Comparison of ENCODE assay signal across 8 mouse cellular contexts in the genomic region with DNA sequence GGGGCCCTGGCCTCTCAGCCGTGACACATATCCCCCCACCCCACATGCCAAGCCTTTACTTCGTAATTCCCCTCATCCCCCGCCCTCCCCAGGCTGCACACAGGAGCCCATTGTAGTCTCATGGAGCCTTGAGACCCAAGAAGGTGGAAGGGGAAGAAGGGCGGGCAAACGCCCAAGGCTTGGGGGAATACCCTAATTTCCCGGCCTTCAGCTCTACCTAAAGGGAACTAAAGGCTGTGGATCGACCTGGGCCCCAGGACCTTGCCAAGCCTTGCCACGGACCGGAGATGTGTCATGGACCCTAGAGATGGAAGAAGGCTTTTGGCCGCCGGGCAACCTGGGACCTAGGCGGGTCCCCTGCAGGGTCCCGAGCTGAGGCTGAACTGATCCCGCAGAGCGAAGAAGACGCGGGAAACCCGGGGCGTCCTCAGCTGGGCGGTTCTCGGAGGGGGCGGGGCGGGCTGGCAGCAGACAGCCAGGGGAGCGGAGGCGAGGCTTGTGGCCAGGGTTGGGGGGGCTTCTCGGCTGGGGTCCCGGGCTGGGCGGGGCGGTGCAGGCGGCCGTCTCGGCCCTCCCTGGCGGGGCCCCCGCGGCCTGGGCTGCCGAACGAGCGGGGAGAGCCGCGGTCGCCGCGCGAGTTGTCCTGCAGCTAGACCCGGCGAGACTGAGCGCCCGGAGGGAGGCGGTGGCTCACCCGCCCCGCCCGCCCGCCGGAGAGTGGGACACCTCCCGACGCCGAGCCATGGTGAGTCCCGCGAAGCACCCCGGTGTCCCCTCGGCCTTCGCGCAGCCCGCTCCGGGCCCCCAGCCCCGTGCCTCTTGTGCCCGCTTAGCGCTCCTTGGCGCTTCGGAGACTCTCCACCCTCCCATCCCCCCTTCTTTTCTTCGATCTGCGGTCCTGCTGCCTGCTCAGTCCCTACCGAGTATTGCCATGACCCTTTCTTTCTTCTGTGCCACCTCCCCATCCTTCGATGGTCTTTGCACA. TPM values are rescaled to one million over a fixed set of nuclear protein-coding genes. Genes with fewer than 3 reads are reported as not detected.
DNase-seq lines count a peak whose midpoint lies in the region; ATAC-seq lines count a peak whose summit lies in the region.

A gene (plus strand): TSS at position 473 of the 985 bp plus-strand sequence.

- no peaks in the 10 kb centered on the region for H3K36me3 ChIP-seq in hindbrain, embryonic 11.5 days (ENCODE audit: control insufficient read depth, insufficient read depth, low read length)
- no peaks in the 10 kb centered on the region for H3K36me3 ChIP-seq in macrophage (ENCODE audit: inconsistent target)

- under 1% methylated on average over 39 of the region's 74 CpGs for WGBS in hindbrain, embryonic 11.5 days
- WGBS in macrophage (ENCODE audit: missing documents): 1% methylated on average over 72 of the region's 74 CpGs

- H3K79me2 ChIP-seq in macrophage (ENCODE audit: inconsistent target): no peaks in the 10 kb centered on the region

- H3K9me3 ChIP-seq in hindbrain, embryonic 11.5 days (ENCODE audit: control insufficient read depth, low read length): no peaks in the 10 kb centered on the region

- peak within 1 kb of the TSS; percentile 74 for H3K4me3 ChIP-seq in hindbrain, embryonic 11.5 days (ENCODE audit: low read depth, low read length)
- peak within 1 kb of the TSS; percentile 5; the same call in 1 of the 2 replicates for H3K4me3 ChIP-seq in macrophage (ENCODE audit: inconsistent target)

- peaks cover 5% of the 10 kb centered on the region; the same call in 1 of the 2 replicates for H3K4me1 ChIP-seq in hindbrain, embryonic 11.5 days (replicated peaks; ENCODE audit: control insufficient read depth, insufficient read depth, low read length)

- peak; percentile 62 for DNase-seq in ZHBTc4 (ENCODE audit: low read depth, low spot score)
- peak; percentile 59 for DNase-seq in cerebellum, adult 9-10 months
- peak; percentile 72 for DNase-seq in forelimb bud, embryonic 11.5 days (ENCODE audit: low read depth, low spot score)
- peak; percentile 86 for DNase-seq in hindbrain, embryonic 11.5 days (ENCODE audit: low spot score)
- DNase-seq in left cerebral cortex, adult 8-10 months (ENCODE audit: low spot score in 2 of 2): no peak
- DNase-seq in right cerebral cortex, postnatal 14 days: peak; percentile 74
- no peak for DNase-seq in natural killer cell, adult 2 months (ENCODE audit: low spot score in 2 of 2)

- H3K27ac ChIP-seq in hindbrain, embryonic 11.5 days (ENCODE audit: low read depth, low read length): peak within 1 kb of the TSS; percentile 84
- H3K27ac ChIP-seq in macrophage: no peak within 1 kb of the TSS

- no peaks in the 10 kb centered on the region for H3K27me3 ChIP-seq in hindbrain, embryonic 11.5 days (ENCODE audit: control insufficient read depth, insufficient read depth, low read length)

- ATAC-seq in hindbrain, embryonic 11.5 days (ENCODE audit: low FRiP score): peak; percentile 92

- peak within 1 kb of the TSS; percentile 93 for H3K4me2 ChIP-seq in hindbrain, embryonic 11.5 days (replicated peaks; ENCODE audit: low read depth, low read length)

- H3K9ac ChIP-seq in hindbrain, embryonic 11.5 days (ENCODE audit: low read depth, low read length): peak within 1 kb of the TSS; percentile 87

RNA-seq across cellular contexts. Expression of the gene that starts here (rescaled TPM):
- polyA plus RNA-seq in hindbrain, embryonic 11.5 days (2014; fragmentation: Nextera tagmentation; extraction: Ambion mirVana): 58.5 and 58.8 TPM in 2 replicates
- 10 to 100 TPM; 28.0 to 39.5 (median 32.9) TPM for total RNA-seq in left cerebral cortex, adult 8-10 months (2022)
- 1 to 10 TPM in 25 of 26 experiments, under 1 TPM in 1; 0.27 to 9.9 (median 2.9) TPM for total RNA-seq in macrophage (2018; cell fraction: chromatin; rRNA removed)
- total RNA-seq in macrophage (2018; cell fraction: cytosol; rRNA removed): 1 to 10 TPM in 5 of 26 experiments, under 1 TPM in 21; 0.18 to 1.7 (median 0.62) TPM
- 10 to 100 TPM in 1 of 26 experiments, 1 to 10 TPM in 25; 1.5 to 10.8 (median 2.8) TPM for total RNA-seq in macrophage (2018; cell fraction: nucleus; rRNA removed)
- polyA plus RNA-seq in macrophage (2018): 0.60 to 1.3 TPM (median 1.3 TPM) in 3 replicates

Comparison
In these comparisons a context has a peak if more than half of its experiments do, and no peak if none do; other contexts are left out.
1. RNA of the gene that starts here (polyA plus RNA-seq): 58.5 to 58.8 TPM in hindbrain, embryonic 11.5 days; 0.60 to 1.3 TPM in macrophage; every median in the first group is over 10 times any median in the second.
2. DNase-seq: peak in ZHBTc4 (single experiment), cerebellum, adult 9-10 months (single experiment), forelimb bud, embryonic 11.5 days (single experiment), hindbrain, embryonic 11.5 days (single experiment) and right cerebral cortex, postnatal 14 days (single experiment); none in left cerebral cortex, adult 8-10 months (0 of 2) and natural killer cell, adult 2 months (0 of 2).